Mouse (Mus musculus) limb, embryonic 11.5 days (tissue): ENCODE measurements around the gene Olfr1414. TPM values are rescaled to one million over a fixed set of nuclear protein-coding genes. Genes with fewer than 3 reads are reported as not detected.

Experiments used
- ATAC-seq: fragments of 200-750 bp; cut with Nextera tagmentation; 2 replicates; pipeline ENCODE4 v1.8.0; 2017; ENCODE audit warnings: low read depth; ENCODE audit not compliant: insufficient number of reproducible peaks, low FRiP score, low TSS enrichment
- DNase-seq: peaks from one replicate; pipeline ENCODE4 v3.0.0-alpha.2; 2015; ENCODE audit warnings: low spot score
- H3K27ac ChIP-seq: fragments of 300-500 bp; sonication (generic); replicated peaks from 2 replicates; pipeline ENCODE4 v1.5.1; 2014; ENCODE audit warnings: low read depth, mild to moderate bottlenecking, low read length
- H3K27me3 ChIP-seq: fragments of 300-500 bp; sonication (generic); 2 replicates; pipeline ENCODE4 v1.6.1; 2014; ENCODE audit warnings: mild to moderate bottlenecking, low read length, mixed read lengths; ENCODE audit not compliant: control insufficient read depth, insufficient read depth
- H3K36me3 ChIP-seq: fragments of 300-500 bp; sonication (generic); 2 replicates; pipeline ENCODE4 v1.6.1; 2014; ENCODE audit warnings: mild to moderate bottlenecking, low read length, moderate library complexity, mixed read lengths; ENCODE audit not compliant: control insufficient read depth, insufficient read depth
- H3K4me1 ChIP-seq: fragments of 300-500 bp; sonication (generic); 2 replicates; pipeline ENCODE4 v1.6.1; 2014; ENCODE audit warnings: low read length, mixed read lengths; ENCODE audit not compliant: control insufficient read depth, insufficient read depth
- H3K4me2 ChIP-seq: fragments of 300-500 bp; sonication (generic); 2 replicates; pipeline ENCODE4 v1.6.1; 2014; ENCODE audit warnings: low read depth, mild to moderate bottlenecking, moderate library complexity; ENCODE audit not compliant: severe bottlenecking
- H3K4me3 ChIP-seq: fragments of 300-500 bp; sonication (generic); 2 replicates; pipeline ENCODE4 v1.5.1; 2014; ENCODE audit warnings: low read depth, low read length
- H3K9ac ChIP-seq: fragments of 300-500 bp; sonication (generic); 2 replicates; pipeline ENCODE4 v1.6.1; 2014; ENCODE audit warnings: mild to moderate bottlenecking, low read length
- H3K9me3 ChIP-seq: fragments of 300-500 bp; sonication (generic); 2 replicates; pipeline ENCODE4 v1.6.1; 2016; ENCODE audit warnings: low read length; ENCODE audit not compliant: control insufficient read depth
- WGBS: fragments of 180-500 bp; shearing (Covaris S2); extraction: QIAGEN DNeasy Blood & Tissue Kit; methylation state at CpG from one replicate; pipeline ENCODE4 v1.1.7; 2014; 5-methylcytosine and 5-hydroxymethylcytosine counted together
- polyA plus RNA-seq: library from polyadenylated mRNA; unstranded; fragments of >200 nt; fragmentation: Nextera tagmentation; extraction: Ambion mirVana; gene quantifications from 2 replicates; pipeline ENCODE4 v1.2.1, GENCODE M21; 2014

Olfr1414 gene
- polyA plus RNA-seq, 1 experiment from 2014 or later, result not detected

- DNase-seq (no peak), ATAC-seq (no peak)
- Histone ChIP-seq H3K4me2 (no peak within 1 kb of the TSS), H3K4me1 (no peaks in the 10 kb centered on the region), H3K4me3 (no peak within 1 kb of the TSS), H3K9ac (no peak within 1 kb of the TSS), H3K9me3 (no peaks in the 10 kb centered on the region), H3K27me3 (no peaks in the 10 kb centered on the region), H3K27ac (no peak within 1 kb of the TSS), H3K36me3 (no peaks in the 10 kb centered on the region)
- WGBS, result 77% methylated on average over 2 of the region's 2 CpGs
These were observed 22.5 kb downstream of the Olfr1414 start, which contains the start of gene Olfr1415 for GRCm38 (mm10) chr1:92496001-92496400. TSS of gene Olfr1415 (minus strand) at chr1:92496101.

GRCm38 (mm10) chr1:92485013-92485412, 33.4 kb downstream of the Olfr1414 start, which contains the start of gene Olfr1416:
TSS of gene Olfr1416 (minus strand) at chr1:92485113.
- Histone ChIP-seq H3K4me2 (no peak within 1 kb of the TSS), H3K4me1 (no peaks in the 10 kb centered on the region), H3K9me3 (no peaks in the 10 kb centered on the region), H3K9ac (no peak within 1 kb of the TSS), H3K4me3 (no peak within 1 kb of the TSS), H3K27me3 (no peaks in the 10 kb centered on the region), H3K27ac (no peak within 1 kb of the TSS), H3K36me3 (no peaks in the 10 kb centered on the region)
- DNase-seq (no peak), ATAC-seq (no peak)

- Histone ChIP-seq H3K9me3 (no peaks in the 10 kb centered on the region), H3K4me1 (peaks cover 6% of the 10 kb centered on the region), H3K4me3 (peak overlapping the region; percentile 99), H3K4me2 (peak overlapping the region; percentile 85), H3K27me3 (no peaks in the 10 kb centered on the region), H3K36me3 (peaks cover under 1% of the 10 kb centered on the region; the same call in 1 of the 2 replicates), H3K9ac (peak overlapping the region; percentile 59), H3K27ac (no peak overlapping the region)
- ATAC-seq (peak; percentile 77; the same call in 1 of the 2 replicates), DNase-seq (no peak)
- 6% methylated on average over 10 of the region's 10 CpGs for WGBS
These were observed 44.3 kb downstream of the Olfr1414 start for GRCm38 (mm10) chr1:92474066-92474578.

GRCm38 (mm10) chr1:92473165-92474041, 45.1 kb downstream of the Olfr1414 start, which contains the start of gene Ndufa10:
TSS of gene Ndufa10 (minus strand) at chr1:92473860.
- Histone ChIP-seq H3K4me2 (peak within 1 kb of the TSS; percentile 85), H3K27me3 (no peaks in the 10 kb centered on the region), H3K36me3 (peaks cover 2% of the 10 kb centered on the region; the same call in 1 of the 2 replicates), H3K4me1 (peaks cover 6% of the 10 kb centered on the region), H3K9me3 (no peaks in the 10 kb centered on the region), H3K9ac (peak within 1 kb of the TSS; percentile 94), H3K4me3 (peak within 1 kb of the TSS; percentile 99), H3K27ac (no peak within 1 kb of the TSS)
- DNase-seq, result peak; percentile 99
- under 1% methylated on average over 67 of the region's 67 CpGs for WGBS
- peak; percentile 89 for ATAC-seq

- no peak overlapping the region for H3K4me3 ChIP-seq
- no peak overlapping the region for H3K4me2 ChIP-seq
- WGBS, result 88% methylated on average over 4 of the region's 4 CpGs
- H3K9ac ChIP-seq, result no peak overlapping the region
- H3K27ac ChIP-seq, result no peak overlapping the region
- H3K4me1 ChIP-seq, result peaks cover 4% of the 10 kb centered on the region
- H3K9me3 ChIP-seq, result no peaks in the 10 kb centered on the region
- ATAC-seq (no peak), DNase-seq (no peak)
- H3K27me3 ChIP-seq, result no peaks in the 10 kb centered on the region
- H3K36me3 ChIP-seq, result peaks cover 7% of the 10 kb centered on the region
These were observed 49.6 kb downstream of the Olfr1414 start for GRCm38 (mm10) chr1:92468891-92469290.

GRCm38 (mm10) chr1:92458416-92458815, 60.0 kb downstream of the Olfr1414 start:
- Histone ChIP-seq H3K36me3 (peaks cover 21% of the 10 kb centered on the region), H3K4me2 (no peak overlapping the region), H3K9me3 (no peaks in the 10 kb centered on the region), H3K27ac (no peak overlapping the region), H3K4me3 (no peak overlapping the region), H3K4me1 (no peaks in the 10 kb centered on the region), H3K9ac (no peak overlapping the region), H3K27me3 (no peaks in the 10 kb centered on the region)
- WGBS, result 89% methylated on average over 6 of the region's 6 CpGs
- ATAC-seq (no peak), DNase-seq (no peak)

- no peaks in the 10 kb centered on the region for H3K27me3 ChIP-seq
- no peak overlapping the region for H3K4me3 ChIP-seq
- H3K36me3 ChIP-seq, result peaks cover 21% of the 10 kb centered on the region
- no peak overlapping the region for H3K9ac ChIP-seq
- no peak for DNase-seq
- no peak overlapping the region for H3K4me2 ChIP-seq
- H3K9me3 ChIP-seq, result no peaks in the 10 kb centered on the region
- no peak overlapping the region for H3K27ac ChIP-seq
- no peaks in the 10 kb centered on the region for H3K4me1 ChIP-seq
- ATAC-seq, result no peak
These were observed 60.7 kb downstream of the Olfr1414 start for GRCm38 (mm10) chr1:92457758-92458157.
